Mouse (Mus musculus) spleen, embryonic (tissue): ENCODE results near the gene Cdc37.

Source experiments
- CTCF ChIA-PET: fragments of 350-600 bp; sonication (Branson Sonifier 250); formaldehyde crosslinking; loops from one replicate; lab custom pipeline; 2022; lab: Charles Lee

Cdc37 gene

GRCm38 (mm10) chr9:21105760-21106564 lies 43.8 kb downstream of the Cdc37 start:
- CTCF ChIA-PET, result no interaction called here

DNA sequence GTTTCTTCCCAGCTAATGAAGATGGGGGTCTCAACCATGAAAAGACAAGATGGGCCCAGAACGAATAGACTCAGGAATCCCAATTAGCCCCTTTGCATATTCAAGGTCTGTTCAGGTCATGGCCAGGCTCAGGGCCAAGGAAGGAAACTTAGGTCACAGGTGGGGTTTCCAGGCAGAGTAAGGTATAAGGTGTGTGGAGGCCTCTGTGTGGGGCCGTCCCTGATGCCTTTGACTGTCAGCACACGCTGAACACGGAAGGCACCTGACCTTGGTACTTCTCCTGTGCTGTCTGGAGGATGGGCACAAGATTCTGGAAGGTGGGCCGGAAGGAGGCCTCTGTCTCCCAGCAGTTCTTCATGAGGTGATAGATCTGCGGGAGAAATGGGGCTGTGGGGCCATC lies 45.0 kb downstream of the Cdc37 start:
- CTCF ChIA-PET, result no interaction called here

DNA sequence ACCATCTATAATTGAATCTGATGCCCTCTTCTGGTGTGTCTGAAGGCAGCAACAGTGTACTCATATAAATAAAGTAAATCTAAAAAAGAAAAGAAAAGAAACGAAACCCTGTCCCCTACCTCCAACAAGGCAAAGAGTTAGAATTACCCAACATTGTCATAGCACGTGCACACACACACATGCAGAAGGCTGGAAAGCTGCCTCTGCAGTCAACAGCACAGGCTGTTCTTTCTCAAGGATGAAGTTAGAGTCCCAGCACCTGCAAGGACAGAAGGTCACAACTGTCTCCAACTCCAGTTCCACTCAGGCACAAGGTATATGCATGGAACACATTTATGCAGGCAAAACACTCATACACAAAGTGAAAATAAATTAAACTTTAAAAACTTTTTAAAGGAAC lies 47.7 kb downstream of the Cdc37 start:
- CTCF ChIA-PET, result no interaction called here

- CTCF ChIA-PET, result interaction anchor here (0.5 to 0.7 kb wide), 3 partner anchors 65 to 461 kb away, joined by 3 to 7 read pairs (median 6); no protein-coding TSS in a partner anchor
These were observed 49.2 kb downstream of the Cdc37 start for GRCm38 (mm10) chr9:21100447-21101161.

GRCm38 (mm10) chr9:21097793-21098192 lies 52.0 kb downstream of the Cdc37 start:
- CTCF ChIA-PET, result no interaction called here

DNA sequence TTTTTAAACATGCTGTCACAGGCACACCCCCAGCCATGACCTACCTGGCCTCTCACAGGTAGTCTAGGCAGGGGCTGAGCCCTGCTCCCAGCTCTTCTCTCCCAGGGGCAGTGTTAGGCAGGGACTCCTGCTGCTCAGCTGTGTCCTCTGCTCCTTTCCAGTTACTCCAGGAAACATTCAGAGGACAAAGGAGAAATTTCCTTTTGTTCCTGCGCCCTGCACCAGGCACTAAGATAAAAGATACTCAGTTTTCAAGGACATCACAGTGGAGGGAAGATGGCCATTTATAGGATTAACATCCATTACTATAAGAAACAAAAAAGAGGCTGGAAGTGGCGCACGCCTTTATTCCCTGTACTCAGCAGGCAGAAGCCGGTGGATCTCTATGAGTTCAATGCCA lies 53.8 kb downstream of the Cdc37 start:
- CTCF ChIA-PET, result no interaction called here

- CTCF ChIA-PET, result no interaction called here
These were observed 56.4 kb downstream of the Cdc37 start for GRCm38 (mm10) chr9:21093423-21093822.

- CTCF ChIA-PET, result no interaction called here
These were observed 58.0 kb downstream of the Cdc37 start, which contains the start of the genes Gm38431 and Raver1 for GRCm38 (mm10) chr9:21091707-21092320. Gm38431 (minus strand) TSS chr9:21091997. Raver1 (minus strand) TSS chr9:21092008.

GRCm38 (mm10) chr9:21090972-21091706 lies 58.6 kb downstream of the Cdc37 start:
- CTCF ChIA-PET, result no interaction called here

- CTCF ChIA-PET, result no interaction called here
These were observed 59.2 kb downstream of the Cdc37 start for GRCm38 (mm10) chr9:21090537-21090936.

GRCm38 (mm10) chr9:21083324-21083723 lies 66.5 kb downstream of the Cdc37 start:
- CTCF ChIA-PET, result no interaction called here
